Mouse (Mus musculus) midbrain, embryonic 13.5 days (tissue): Measurements from ENCODE around the gene Gm29133. TPM values are rescaled to one million over a fixed set of nuclear protein-coding genes. Genes with fewer than 3 reads are reported as not detected.

Experiments
- ATAC-seq: fragments of 200-750 bp; cut with Nextera tagmentation; 2 replicates; pipeline ENCODE4 v1.8.0; 2017; ENCODE audit warnings: mild to moderate bottlenecking, moderate TSS enrichment, moderate library complexity
- H3K27ac ChIP-seq: fragments of 300-500 bp; sonication (generic); 2 replicates; pipeline ENCODE4 v1.5.1; 2015; ENCODE audit warnings: inconsistent platforms, mild to moderate bottlenecking, moderate library complexity
- H3K27me3 ChIP-seq: fragments of 300-500 bp; sonication (generic); 2 replicates; pipeline ENCODE4 v1.6.1; 2015; ENCODE audit warnings: mild to moderate bottlenecking, inconsistent platforms
- H3K36me3 ChIP-seq: fragments of 300-500 bp; sonication (generic); 2 replicates; pipeline ENCODE4 v1.6.1; 2015; ENCODE audit warnings: mild to moderate bottlenecking, inconsistent platforms
- H3K4me1 ChIP-seq: fragments of 300-500 bp; sonication (generic); replicated peaks from 2 replicates; pipeline ENCODE4 v1.6.1; 2015; ENCODE audit warnings: inconsistent platforms
- H3K4me2 ChIP-seq: fragments of 300-500 bp; sonication (generic); replicated peaks from 2 replicates; pipeline ENCODE4 v1.6.1; 2015; ENCODE audit warnings: moderate library complexity, mild to moderate bottlenecking, inconsistent platforms
- H3K4me3 ChIP-seq: fragments of 300-500 bp; sonication (generic); replicated peaks from 2 replicates; pipeline ENCODE4 v1.5.1; 2015; ENCODE audit warnings: mild to moderate bottlenecking, inconsistent platforms
- H3K9ac ChIP-seq: fragments of 300-500 bp; sonication (generic); replicated peaks from 2 replicates; pipeline ENCODE4 v1.6.1; 2015; ENCODE audit warnings: mild to moderate bottlenecking, inconsistent platforms
- H3K9me3 ChIP-seq: fragments of 300-500 bp; sonication (generic); 2 replicates; pipeline ENCODE4 v1.6.1; 2016; ENCODE audit warnings: mild to moderate bottlenecking, inconsistent platforms
- WGBS: fragments of 180-500 bp; shearing (Covaris S2); methylation state at CpG from one replicate; pipeline ENCODE4 v1.1.7; 2015; 5-methylcytosine and 5-hydroxymethylcytosine counted together
- polyA plus RNA-seq: library from polyadenylated mRNA; unstranded; fragments of >200 nt; fragmentation: Nextera tagmentation; extraction: Ambion mirVana; gene quantifications from 2 replicates; pipeline ENCODE4 v1.2.1, GENCODE M21; 2015

The Gm29133 gene
- polyA plus RNA-seq, 1 experiment from 2014 or later, result not detected

DNA sequence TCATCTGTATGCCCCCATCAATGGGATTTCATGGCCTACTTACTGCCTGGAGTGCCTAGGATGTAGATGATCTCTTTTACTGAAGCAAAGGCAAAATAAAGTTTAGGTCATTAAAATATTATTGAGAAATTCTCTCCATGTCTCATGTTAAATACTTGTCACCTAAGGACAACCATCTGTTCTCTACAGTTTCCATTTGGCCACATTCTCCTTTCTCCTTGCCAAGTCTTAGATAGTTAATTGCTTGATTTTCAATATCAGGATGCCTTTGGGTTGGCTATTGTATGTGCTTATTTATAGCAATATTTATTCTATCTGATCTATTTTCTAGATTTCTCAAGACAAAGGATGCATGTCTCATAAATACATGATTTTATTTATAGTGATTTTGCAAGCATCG lies 75.9 kb downstream of the Gm29133 start:
- Histone ChIP-seq H3K27me3 (no peaks in the 10 kb centered on the region), H3K9ac (no peak overlapping the region), H3K36me3 (no peaks in the 10 kb centered on the region), H3K4me1 (no peaks in the 10 kb centered on the region), H3K4me3 (no peak overlapping the region), H3K9me3 (no peaks in the 10 kb centered on the region), H3K4me2 (no peak overlapping the region), H3K27ac (no peak overlapping the region)
- no peak for ATAC-seq
- WGBS, result 93% methylated on average over 1 of the region's 1 CpGs

- H3K4me1 ChIP-seq, result no peaks in the 10 kb centered on the region
- no peak overlapping the region for H3K4me3 ChIP-seq
- no peak for ATAC-seq
- 94% methylated on average over 1 of the region's 1 CpGs for WGBS
- no peaks in the 10 kb centered on the region for H3K36me3 ChIP-seq
- no peak overlapping the region for H3K9ac ChIP-seq
- no peak overlapping the region for H3K27ac ChIP-seq
- H3K27me3 ChIP-seq, result no peaks in the 10 kb centered on the region
- no peaks in the 10 kb centered on the region for H3K9me3 ChIP-seq
- no peak overlapping the region for H3K4me2 ChIP-seq
Observed at GRCm38 (mm10) chr3:75824458-75824857, 76.5 kb downstream of the Gm29133 start.

DNA sequence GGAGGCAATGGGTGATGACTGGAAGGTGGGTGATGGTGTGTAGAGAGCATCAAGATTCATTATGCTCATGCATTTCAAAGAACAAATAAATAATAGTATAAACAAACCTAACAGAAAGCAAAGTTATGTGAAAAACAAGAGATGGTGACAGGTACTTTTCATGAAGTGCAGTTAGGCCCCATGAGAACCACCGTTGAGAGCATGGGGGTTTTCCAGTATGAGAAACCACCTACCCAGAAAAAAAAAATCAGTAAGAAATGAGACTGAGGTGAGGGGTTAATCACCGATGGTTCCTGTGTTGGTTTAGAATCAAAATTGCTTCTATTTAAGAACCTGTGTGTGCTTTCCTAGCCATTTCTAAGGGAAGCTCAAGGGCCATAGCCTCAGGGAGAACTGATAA lies 86.8 kb downstream of the Gm29133 start:
- no peak for ATAC-seq
- no peaks in the 10 kb centered on the region for H3K4me1 ChIP-seq
- 94% methylated on average over 2 of the region's 2 CpGs for WGBS

DNA sequence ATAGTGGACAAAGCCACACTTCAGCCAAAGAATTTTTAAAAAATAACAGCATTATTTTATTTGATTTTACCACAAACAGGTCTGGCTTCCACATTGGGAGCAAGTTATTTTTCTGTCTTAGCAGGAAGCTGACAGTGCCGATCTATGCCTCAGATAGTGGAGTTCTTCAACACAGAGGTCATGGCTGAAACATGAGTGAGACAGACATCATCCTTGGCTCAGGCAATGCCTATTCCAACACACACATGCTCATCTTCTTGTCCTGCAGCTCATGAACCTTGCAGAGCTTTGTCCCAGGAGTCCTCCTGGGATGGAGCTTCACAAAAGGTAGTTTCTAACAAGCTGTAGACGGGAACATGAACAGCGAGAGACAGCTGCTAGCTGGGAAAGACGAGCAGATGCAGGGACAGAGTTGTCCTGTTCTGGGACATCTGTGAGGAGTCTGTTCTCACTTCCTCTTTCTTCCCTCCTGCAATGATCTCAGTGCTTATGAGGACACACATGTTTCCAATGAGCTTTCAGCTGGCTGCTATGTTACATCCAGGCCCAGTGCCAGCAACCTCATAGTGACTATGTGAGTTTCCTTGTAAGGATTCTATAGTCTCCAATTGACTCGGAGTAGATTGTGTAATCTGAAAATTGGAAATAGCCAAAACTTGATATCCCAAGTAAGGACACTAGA lies 87.4 kb downstream of the Gm29133 start:
- ATAC-seq, result no peak
- Histone ChIP-seq H3K36me3 (no peaks in the 10 kb centered on the region), H3K9me3 (no peaks in the 10 kb centered on the region), H3K4me1 (no peaks in the 10 kb centered on the region), H3K4me2 (no peak overlapping the region), H3K9ac (no peak overlapping the region), H3K27me3 (no peaks in the 10 kb centered on the region), H3K4me3 (no peak overlapping the region), H3K27ac (no peak overlapping the region)
- 85% methylated on average over 5 of the region's 5 CpGs for WGBS

More for the DNA sequence above, 86.8 kb downstream of the Gm29133 start:
- H3K36me3 ChIP-seq, result no peaks in the 10 kb centered on the region
- no peak overlapping the region for H3K4me3 ChIP-seq
- H3K9ac ChIP-seq, result no peak overlapping the region
- H3K9me3 ChIP-seq, result no peaks in the 10 kb centered on the region
- H3K27ac ChIP-seq, result no peak overlapping the region
- no peak overlapping the region for H3K4me2 ChIP-seq
- no peaks in the 10 kb centered on the region for H3K27me3 ChIP-seq

Other genes starting within 250 kb of the Gm29133 start
- 80.7 and 82.1 TPM in 2 replicates for gene Pdcd10, start 191.3 kb upstream of the Gm29133 start, polyA plus RNA-seq
- 90.2 and 94.9 TPM in 2 replicates for gene Serpini1, start 190.7 kb upstream of the Gm29133 start, polyA plus RNA-seq
- gene Golim4, start 208.8 kb downstream of the Gm29133 start, polyA plus RNA-seq, result 28.8 and 31.1 TPM in 2 replicates